Mouse (Mus musculus) gastrocnemius, adult 18-20 months (tissue): ENCODE results near the gene Olfr31. TPM values are rescaled to one million over a fixed set of nuclear protein-coding genes. Genes with fewer than 3 reads are reported as not detected.

Source experiments
- DNase-seq: peaks from one replicate; pipeline ENCODE4 v3.0.0; 2021; ENCODE audit warnings: low spot score
- total RNA-seq, 2 experiments: library from RNA; stranded (reverse); gene quantifications; 2 replicates each; pipeline ENCODE4 v1.2.3; 2021

The Olfr31 gene
- total RNA-seq, 2 experiments from 2014 or later: not detected

GRCm38 (mm10) chr14:14354511-14355359, 32.1 kb downstream of the Olfr31 start:
- DNase-seq: no peak

- no peak for DNase-seq
Observed at GRCm38 (mm10) chr14:14355360-14355646, 32.7 kb downstream of the Olfr31 start.

Other genes with a start within 250 kb of the Olfr31 start
- gene Psmd6, start 201.8 kb upstream of the Olfr31 start, total RNA-seq: 100 to 1,000 TPM; 134 to 140 TPM
- not detected for gene Olfr720, start 136.0 kb upstream of the Olfr31 start, total RNA-seq
- 1 to 10 TPM; 1.3 to 2.4 TPM for gene Il3ra, start 23.4 kb downstream of the Olfr31 start, total RNA-seq
- not detected for gene Olfr721-ps1, start 78.5 kb downstream of the Olfr31 start, total RNA-seq